Mouse (Mus musculus): ENCODE measurements around the gene Cdon. TPM values are rescaled to one million over a fixed set of nuclear protein-coding genes. Genes with fewer than 3 reads are reported as not detected.
A peak's percentile ranks its signal among the peaks of the same experiment; 100 is the strongest.
"Not testable (repeated sequence)": the region's sequence is repeated elsewhere in the genome, so short reads cannot be mapped to it uniquely, and the experiment has no call there.

The Cdon gene
- polyA plus RNA-seq, 1 experiment from 2014 or later = 16.2 TPM

GRCm38 (mm10) chr9:35411975-35412374, 9.0 kb upstream of the Cdon start:
- peaks cover 47% of the 10 kb centered on the region for H3K4me1 ChIP-seq
- H3K36me3 ChIP-seq (replicated peaks) = no peaks in the 10 kb centered on the region
- no peak overlapping the region for H3K4me3 ChIP-seq
- no peaks in the 10 kb centered on the region for H3K9me3 ChIP-seq
- peaks cover 25% of the 10 kb centered on the region; the same call in 1 of the 2 replicates for H3K27me3 ChIP-seq (ENCODE audit: poor library complexity, severe bottlenecking)
- no peak for DNase-seq (ENCODE audit: extremely low spot score, low spot score)
- WGBS = 32% methylated on average over 7 of the region's 7 CpGs
- H3K27ac ChIP-seq = peak overlapping the region; percentile 75

GRCm38 (mm10) chr9:35421730-35422235, 855 bp downstream of the Cdon start:
- DNase-seq (ENCODE audit: extremely low spot score, low spot score) = no peak
- 0% methylated on average over 35 of the region's 35 CpGs for WGBS

GRCm38 (mm10) chr9:35422405-35422941, 1.5 kb downstream of the Cdon start:
- Histone ChIP-seq H3K27ac (peak overlapping the region; percentile 99), H3K9me3 (no peaks in the 10 kb centered on the region), H3K36me3 (replicated peaks) (no peaks in the 10 kb centered on the region), H3K4me1 (peaks cover 66% of the 10 kb centered on the region), H3K27me3 (ENCODE audit: poor library complexity, severe bottlenecking) (peaks cover 48% of the 10 kb centered on the region), H3K4me3 (peak overlapping the region; percentile 97)
- DNase-seq (ENCODE audit: extremely low spot score, low spot score) = no peak
- WGBS = 3% methylated on average over 4 of the region's 4 CpGs

More at GRCm38 (mm10) chr9:35421730-35422235, 855 bp downstream of the Cdon start:
- Histone ChIP-seq H3K4me1 (peaks cover 61% of the 10 kb centered on the region), H3K9me3 (no peaks in the 10 kb centered on the region), H3K4me3 (peak overlapping the region; percentile 97), H3K36me3 (replicated peaks) (no peaks in the 10 kb centered on the region), H3K27me3 (ENCODE audit: poor library complexity, severe bottlenecking) (peaks cover 48% of the 10 kb centered on the region), H3K27ac (peak overlapping the region; percentile 99)

GRCm38 (mm10) chr9:35423265-35423664, 2.3 kb downstream of the Cdon start:
- Histone ChIP-seq H3K9me3 (no peaks in the 10 kb centered on the region), H3K4me3 (peak overlapping the region; percentile 97), H3K27ac (peak overlapping the region; percentile 99), H3K4me1 (peaks cover 74% of the 10 kb centered on the region), H3K27me3 (ENCODE audit: poor library complexity, severe bottlenecking) (peaks cover 43% of the 10 kb centered on the region), H3K36me3 (replicated peaks) (no peaks in the 10 kb centered on the region)
- 7% methylated on average over 4 of the region's 4 CpGs for WGBS
- no peak for DNase-seq (ENCODE audit: extremely low spot score, low spot score)

GRCm38 (mm10) chr9:35424671-35425070, 3.7 kb downstream of the Cdon start:
- Histone ChIP-seq H3K27ac (peak overlapping the region; percentile 75), H3K4me3 (peak overlapping the region; percentile 97), H3K27me3 (ENCODE audit: poor library complexity, severe bottlenecking) (peaks cover 30% of the 10 kb centered on the region), H3K4me1 (peaks cover 74% of the 10 kb centered on the region), H3K36me3 (replicated peaks) (peaks cover 3% of the 10 kb centered on the region), H3K9me3 (no peaks in the 10 kb centered on the region)
- peak; percentile 75 for DNase-seq (ENCODE audit: extremely low spot score, low spot score)
- 9% methylated on average over 8 of the region's 8 CpGs for WGBS

GRCm38 (mm10) chr9:35430476-35430875, 9.5 kb downstream of the Cdon start:
- H3K4me3 ChIP-seq = peak overlapping the region; percentile 6; the same call in 1 of the 2 replicates
- no peaks in the 10 kb centered on the region for H3K9me3 ChIP-seq
- H3K36me3 ChIP-seq (replicated peaks) = peaks cover 21% of the 10 kb centered on the region
- 85% methylated on average over 8 of the region's 8 CpGs for whole genome bisulfite sequencing
- no peak overlapping the region for H3K27ac ChIP-seq
- DNase-seq (ENCODE audit: extremely low spot score, low spot score) = no peak
- H3K4me1 ChIP-seq = peaks cover 76% of the 10 kb centered on the region
- H3K27me3 ChIP-seq (ENCODE audit: poor library complexity, severe bottlenecking) = peaks cover 20% of the 10 kb centered on the region

- Histone ChIP-seq H3K9me3 (no peaks in the 10 kb centered on the region), H3K4me1 (peaks cover 74% of the 10 kb centered on the region), H3K36me3 (replicated peaks) (peaks cover 21% of the 10 kb centered on the region), H3K27ac (no peak overlapping the region), H3K4me3 (no peak overlapping the region), H3K27me3 (ENCODE audit: poor library complexity, severe bottlenecking) (peaks cover 13% of the 10 kb centered on the region)
- no peak for DNase-seq (ENCODE audit: extremely low spot score, low spot score)
- 90% methylated on average over 6 of the region's 6 CpGs for WGBS
These were observed 10.5 kb downstream of the Cdon start for GRCm38 (mm10) chr9:35431396-35431795.

- 79% methylated on average over 3 of the region's 3 CpGs for WGBS
- Histone ChIP-seq H3K27me3 (ENCODE audit: poor library complexity, severe bottlenecking) (peaks cover 25% of the 10 kb centered on the region), H3K36me3 (replicated peaks) (peaks cover 21% of the 10 kb centered on the region), H3K4me1 (peaks cover 66% of the 10 kb centered on the region)
- not testable (repeated sequence) for H3K4me3 ChIP-seq; DNase-seq (ENCODE audit: extremely low spot score, low spot score); H3K27ac ChIP-seq; H3K9me3 ChIP-seq
These were observed 11.9 kb downstream of the Cdon start for GRCm38 (mm10) chr9:35432717-35433297.

- peaks cover 27% of the 10 kb centered on the region for H3K36me3 ChIP-seq (replicated peaks)
- peaks cover 73% of the 10 kb centered on the region for H3K4me1 ChIP-seq
- peaks cover 40% of the 10 kb centered on the region for H3K27me3 ChIP-seq (ENCODE audit: poor library complexity, severe bottlenecking)
- 29% methylated on average over 3 of the region's 3 CpGs for WGBS
- no peak overlapping the region for H3K4me3 ChIP-seq
- no peaks in the 10 kb centered on the region for H3K9me3 ChIP-seq
- no peak overlapping the region for H3K27ac ChIP-seq
- DNase-seq (ENCODE audit: extremely low spot score, low spot score) = no peak
These were observed 13.4 kb downstream of the Cdon start for GRCm38 (mm10) chr9:35434340-35434739.

- WGBS = 53% methylated on average over 9 of the region's 9 CpGs
- Histone ChIP-seq H3K4me3 (no peak overlapping the region), H3K36me3 (replicated peaks) (peaks cover 22% of the 10 kb centered on the region), H3K27me3 (ENCODE audit: poor library complexity, severe bottlenecking) (peaks cover 49% of the 10 kb centered on the region), H3K9me3 (no peaks in the 10 kb centered on the region), H3K27ac (no peak overlapping the region), H3K4me1 (peaks cover 79% of the 10 kb centered on the region)
- no peak for DNase-seq (ENCODE audit: extremely low spot score, low spot score)
These were observed 14.6 kb downstream of the Cdon start for GRCm38 (mm10) chr9:35435565-35435964.

GRCm38 (mm10) chr9:35438286-35439061, 17.5 kb downstream of the Cdon start:
- Histone ChIP-seq H3K9me3 (no peaks in the 10 kb centered on the region), H3K4me3 (no peak overlapping the region), H3K4me1 (peaks cover 73% of the 10 kb centered on the region), H3K27ac (no peak overlapping the region), H3K36me3 (replicated peaks) (peaks cover 11% of the 10 kb centered on the region; the same call in 1 of the 2 replicates), H3K27me3 (ENCODE audit: poor library complexity, severe bottlenecking) (peaks cover 60% of the 10 kb centered on the region)
- DNase-seq (ENCODE audit: extremely low spot score, low spot score) = no peak
- WGBS = 91% methylated on average over 8 of the region's 8 CpGs

GRCm38 (mm10) chr9:35439062-35439442, 18.1 kb downstream of the Cdon start:
- Histone ChIP-seq H3K4me3 (no peak overlapping the region), H3K4me1 (peaks cover 73% of the 10 kb centered on the region), H3K27me3 (ENCODE audit: poor library complexity, severe bottlenecking) (peaks cover 60% of the 10 kb centered on the region), H3K9me3 (no peaks in the 10 kb centered on the region), H3K27ac (no peak overlapping the region), H3K36me3 (replicated peaks) (peaks cover 11% of the 10 kb centered on the region; the same call in 1 of the 2 replicates)
- 86% methylated on average over 6 of the region's 6 CpGs for WGBS
- DNase-seq (ENCODE audit: extremely low spot score, low spot score) = no peak

- peaks cover 11% of the 10 kb centered on the region for H3K36me3 ChIP-seq (replicated peaks)
- no peak for DNase-seq (ENCODE audit: extremely low spot score, low spot score)
- peaks cover 73% of the 10 kb centered on the region for H3K4me1 ChIP-seq
- H3K4me3 ChIP-seq = no peak overlapping the region
- H3K27me3 ChIP-seq (ENCODE audit: poor library complexity, severe bottlenecking) = peaks cover 67% of the 10 kb centered on the region
- H3K27ac ChIP-seq = no peak overlapping the region
- no peaks in the 10 kb centered on the region for H3K9me3 ChIP-seq
These were observed 18.8 kb downstream of the Cdon start for GRCm38 (mm10) chr9:35439754-35440153.

Measured in forebrain, embryonic 10.5 days (tissue).